Mouse (Mus musculus) neural tube, embryonic 10.5 days (tissue): ENCODE data around the gene Golga1.
A peak's percentile ranks its signal among the peaks of the same experiment; 100 is the strongest.
"Not testable (repeated sequence)": the region's sequence is repeated elsewhere in the genome, so short reads cannot be mapped to it uniquely, and the experiment has no call there.

ENCODE experiments used
- DNase-seq: peaks from one replicate; pipeline ENCODE4 v3.0.0-alpha.2; 2017; ENCODE audit warnings: low spot score; ENCODE audit errors: extremely low spot score

Golga1 gene

DNA sequence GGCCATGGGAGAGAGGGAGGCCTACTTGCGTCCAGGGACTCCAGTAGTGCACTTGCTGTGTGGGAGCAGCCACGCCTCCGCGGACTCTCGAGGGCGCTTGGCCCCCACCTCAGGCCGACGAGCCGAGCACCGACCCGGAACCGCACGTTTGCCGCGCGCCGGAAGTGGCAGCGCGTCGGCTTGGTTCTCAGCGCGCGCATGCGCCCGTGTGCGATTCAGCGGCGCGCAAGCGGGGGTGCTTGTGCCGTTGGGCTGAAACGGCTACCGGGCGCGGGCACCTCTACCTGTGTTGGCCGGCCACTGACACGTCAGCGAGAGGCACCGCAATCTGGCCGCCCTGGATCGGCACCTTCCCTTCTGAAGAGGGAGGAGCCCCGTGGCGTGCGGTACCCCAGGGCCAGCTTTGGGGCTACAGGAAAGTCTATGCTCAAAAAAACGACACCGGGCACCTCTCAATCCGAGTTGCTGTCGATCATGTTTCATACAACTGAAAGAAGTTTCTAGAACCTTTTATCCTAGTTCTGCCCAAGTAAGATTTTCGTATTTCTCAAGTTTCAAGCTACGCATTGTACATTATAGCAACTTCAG is at the start of gene Golga1:
Gene Golga1 (minus strand): TSS at position 142 of the 588 bp plus-strand sequence.
- DNase-seq: peak; percentile 87

- no peak for DNase-seq
These were observed 48.8 kb upstream of the Golga1 start for GRCm38 (mm10) chr2:39114093-39114492.

GRCm38 (mm10) chr2:39110514-39110913 is 45.2 kb upstream of the Golga1 start:
- DNase-seq: no peak

- not testable (repeated sequence) for DNase-seq
These were observed 44.4 kb upstream of the Golga1 start for GRCm38 (mm10) chr2:39109712-39110111.

DNA sequence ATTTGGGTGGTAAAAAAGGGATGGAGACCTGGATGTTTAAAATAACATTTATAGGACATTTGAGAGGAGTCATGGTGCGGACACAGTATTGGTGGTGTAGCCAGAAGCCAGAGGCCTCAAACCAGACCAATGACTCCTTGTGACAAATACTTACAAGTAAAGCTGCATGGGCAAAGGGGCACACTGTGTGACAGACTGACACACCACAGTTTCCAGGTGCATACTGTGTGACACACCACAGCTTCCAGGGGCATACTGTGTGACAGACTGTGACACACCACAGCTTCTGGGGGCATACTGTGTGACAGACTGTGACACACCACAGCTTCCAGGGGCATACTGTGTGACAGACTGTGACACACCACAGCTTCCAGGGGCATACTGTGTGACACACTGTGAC is 34.6 kb upstream of the Golga1 start:
- DNase-seq: not testable (repeated sequence)

DNA sequence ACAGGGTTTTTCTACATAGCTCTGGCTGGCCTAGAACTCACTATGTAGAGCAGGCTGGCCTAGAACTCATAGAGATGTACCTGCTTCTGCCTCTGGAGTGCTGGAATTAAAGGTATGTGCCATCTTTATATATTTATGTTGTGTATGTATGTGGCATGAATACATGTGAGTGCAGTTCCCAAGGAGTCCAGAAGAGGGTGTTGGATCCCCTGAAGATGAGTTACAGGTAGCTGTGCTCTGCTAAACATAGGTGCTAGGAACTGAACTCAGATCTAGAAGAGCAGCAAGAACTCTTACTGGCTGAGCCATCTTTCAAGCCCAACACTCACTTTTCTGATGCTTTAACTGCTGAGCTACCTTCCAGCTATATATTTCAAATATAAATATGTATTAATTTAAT is 32.7 kb upstream of the Golga1 start:
- DNase-seq: no peak

- DNase-seq: no peak
These were observed 26.6 kb upstream of the Golga1 start for GRCm38 (mm10) chr2:39091966-39092365.

GRCm38 (mm10) chr2:39082706-39083105 is 17.4 kb upstream of the Golga1 start:
- DNase-seq: no peak

- no peak for DNase-seq
These were observed 5.3 kb upstream of the Golga1 start for GRCm38 (mm10) chr2:39070666-39071065.

GRCm38 (mm10) chr2:39069096-39069495 is 3.8 kb upstream of the Golga1 start:
- DNase-seq: no peak

- no peak for DNase-seq
These were observed 498 bp downstream of the Golga1 start for GRCm38 (mm10) chr2:39064687-39065399.

GRCm38 (mm10) chr2:39048515-39048914 is 16.8 kb downstream of the Golga1 start:
- DNase-seq: no peak

GRCm38 (mm10) chr2:39040215-39040614 is 25.1 kb downstream of the Golga1 start:
- no peak for DNase-seq

- DNase-seq: no peak
These were observed 33.7 kb downstream of the Golga1 start for GRCm38 (mm10) chr2:39031611-39032010.

GRCm38 (mm10) chr2:39020004-39020403 is 45.3 kb downstream of the Golga1 start:
- no peak for DNase-seq

GRCm38 (mm10) chr2:39016581-39016980 is 48.8 kb downstream of the Golga1 start:
- no peak for DNase-seq

DNA sequence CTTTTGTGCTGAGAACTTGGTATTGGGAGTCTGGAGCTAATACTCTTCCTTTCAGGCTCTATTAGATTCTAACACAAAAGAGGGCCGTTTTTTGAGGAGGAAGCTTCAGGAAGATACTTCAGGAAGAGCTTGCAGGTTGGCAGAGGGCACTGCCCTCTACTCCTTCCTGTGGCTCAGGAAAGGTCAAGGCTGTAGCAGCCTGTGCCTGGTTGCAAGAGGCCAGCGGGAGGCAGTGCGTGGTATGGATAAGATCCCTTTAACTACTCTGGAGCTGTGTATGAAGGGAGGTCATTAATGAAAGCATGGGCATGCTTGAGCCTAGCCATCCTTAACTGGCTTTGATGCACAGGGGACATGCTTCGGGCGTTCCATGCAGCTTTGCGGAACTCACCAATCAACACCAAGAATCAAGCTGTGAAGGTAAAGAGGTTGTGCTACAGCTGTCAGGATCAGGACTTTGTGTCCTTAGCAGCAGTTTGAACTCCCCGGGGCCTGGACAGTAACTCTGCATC is 52.5 kb downstream of the Golga1 start:
- no peak for DNase-seq

DNA sequence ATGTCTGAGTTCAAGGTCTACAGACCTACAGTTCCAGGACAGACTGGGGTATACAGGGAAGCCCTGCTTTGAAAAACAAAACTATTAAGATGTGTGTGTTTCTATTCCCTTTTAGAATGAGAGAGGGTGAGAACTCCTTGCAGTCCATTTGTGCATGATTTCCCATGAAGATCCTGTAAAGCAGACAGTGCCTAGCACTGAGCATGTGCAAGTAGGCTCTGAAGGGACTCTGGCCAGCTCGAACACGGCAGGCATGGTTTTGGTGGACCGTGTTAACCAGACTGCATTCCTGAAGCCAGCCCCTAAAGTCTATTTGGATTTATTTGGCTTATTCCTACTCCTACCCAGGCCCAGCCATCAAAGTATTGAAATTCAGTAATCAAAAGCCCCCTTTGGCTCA is 53.4 kb downstream of the Golga1 start:
- no peak for DNase-seq

DNA sequence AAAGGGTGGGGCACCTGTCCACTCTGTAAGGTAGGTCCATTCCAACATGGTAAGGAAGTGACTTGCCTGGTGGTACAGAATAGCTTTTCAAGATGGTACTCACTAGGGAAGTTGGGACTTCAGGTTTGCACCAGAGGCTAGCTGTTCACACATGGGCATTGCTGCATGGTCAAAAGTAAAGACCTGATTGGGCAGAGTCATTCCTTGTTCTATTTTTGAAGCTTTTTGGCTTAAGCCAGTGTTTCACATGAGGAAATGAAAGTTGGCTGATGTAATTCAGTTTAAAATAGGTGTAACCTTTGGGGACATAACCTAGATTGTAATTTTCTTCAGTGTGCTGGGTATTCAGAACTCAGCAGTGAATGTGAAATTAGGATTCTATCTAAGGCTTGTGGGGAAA is 54.1 kb downstream of the Golga1 start:
- DNase-seq: no peak

GRCm38 (mm10) chr2:39010144-39010543 is 55.2 kb downstream of the Golga1 start:
- not testable (repeated sequence) for DNase-seq

DNA sequence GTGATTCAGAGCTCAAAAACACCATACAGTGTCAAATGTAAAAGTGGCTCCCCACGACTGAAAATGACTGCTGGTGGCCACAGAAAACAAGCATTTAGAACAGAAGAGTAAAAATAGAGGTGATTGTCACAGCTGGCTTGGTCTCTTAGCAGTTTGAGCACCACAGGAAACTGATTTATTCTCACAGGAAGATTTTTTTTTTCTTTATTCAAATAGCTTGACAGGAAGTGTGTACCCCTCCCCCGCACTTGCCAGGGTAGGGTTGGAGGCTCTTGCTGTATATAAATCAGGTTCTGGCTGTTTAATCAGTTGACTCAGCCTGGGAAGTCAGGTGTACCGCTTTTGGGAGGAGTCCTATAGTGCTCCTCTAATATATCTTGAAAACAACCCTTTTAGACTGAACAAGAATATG is 56.4 kb downstream of the Golga1 start:
- DNase-seq: no peak

DNA sequence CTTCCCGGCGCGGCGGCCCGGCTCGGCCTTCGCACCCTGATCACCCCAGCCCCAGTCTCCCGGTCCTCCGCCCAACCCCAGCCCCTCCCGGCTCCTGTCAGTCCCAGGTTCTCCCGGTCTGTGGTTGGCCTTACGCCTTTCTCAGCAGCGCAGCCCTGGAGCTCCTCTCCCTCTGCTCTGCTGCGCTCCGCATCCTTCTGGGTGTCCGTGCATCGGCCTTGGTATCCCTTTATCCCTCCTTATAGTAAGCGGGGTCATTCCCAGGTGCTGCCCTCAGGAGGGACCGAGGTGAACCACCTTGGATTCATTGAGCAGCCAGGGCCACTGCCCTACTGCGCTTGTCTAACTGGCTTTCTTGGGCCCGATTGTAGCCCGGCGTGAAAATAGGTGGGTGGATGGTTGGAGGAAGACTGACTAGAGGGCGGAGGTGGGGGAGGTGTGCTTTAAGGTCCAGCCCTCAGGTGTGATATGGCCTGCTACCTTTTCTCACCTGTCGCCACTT is 56.9 kb downstream of the Golga1 start:
- no peak for DNase-seq

DNA sequence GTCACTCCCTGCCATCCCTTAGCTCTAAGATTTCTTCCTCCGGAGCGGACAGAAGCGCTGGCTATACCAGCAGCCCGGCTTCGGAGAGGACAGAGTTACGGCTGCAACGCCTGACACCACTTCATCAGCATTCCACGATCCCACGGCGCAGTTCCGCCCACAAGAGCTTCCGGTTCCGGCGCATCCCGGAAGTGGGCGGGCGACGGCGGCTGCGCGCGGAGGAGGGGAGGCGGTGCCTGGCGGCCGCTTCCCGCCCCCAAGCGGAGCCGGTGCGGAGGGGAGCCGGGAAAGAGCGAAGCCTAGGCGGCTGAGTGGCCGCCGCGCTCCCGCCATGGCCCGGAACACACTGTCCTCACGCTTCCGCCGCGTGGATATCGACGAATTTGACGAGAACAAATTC is 57.5 kb downstream of the Golga1 start:
- DNase-seq: peak; percentile 97
